Mouse (Mus musculus): ENCODE results near the gene Arid1a. TPM values are rescaled to one million over a fixed set of nuclear protein-coding genes. Genes with fewer than 3 reads are reported as not detected.
"Not testable (repeated sequence)": the region's sequence is repeated elsewhere in the genome, so short reads cannot be mapped to it uniquely, and the experiment has no call there.

The Arid1a gene
- total RNA-seq, 2 experiments from 2014 or later, result 51.8 to 54.7 TPM

- peak; percentile 82 to 88 for DNase-seq
Observed at GRCm38 (mm10) chr4:133675594-133676016, 81.0 kb downstream of the Arid1a start.

GRCm38 (mm10) chr4:133674331-133674695, 82.3 kb downstream of the Arid1a start:
- DNase-seq, result no peak

DNA sequence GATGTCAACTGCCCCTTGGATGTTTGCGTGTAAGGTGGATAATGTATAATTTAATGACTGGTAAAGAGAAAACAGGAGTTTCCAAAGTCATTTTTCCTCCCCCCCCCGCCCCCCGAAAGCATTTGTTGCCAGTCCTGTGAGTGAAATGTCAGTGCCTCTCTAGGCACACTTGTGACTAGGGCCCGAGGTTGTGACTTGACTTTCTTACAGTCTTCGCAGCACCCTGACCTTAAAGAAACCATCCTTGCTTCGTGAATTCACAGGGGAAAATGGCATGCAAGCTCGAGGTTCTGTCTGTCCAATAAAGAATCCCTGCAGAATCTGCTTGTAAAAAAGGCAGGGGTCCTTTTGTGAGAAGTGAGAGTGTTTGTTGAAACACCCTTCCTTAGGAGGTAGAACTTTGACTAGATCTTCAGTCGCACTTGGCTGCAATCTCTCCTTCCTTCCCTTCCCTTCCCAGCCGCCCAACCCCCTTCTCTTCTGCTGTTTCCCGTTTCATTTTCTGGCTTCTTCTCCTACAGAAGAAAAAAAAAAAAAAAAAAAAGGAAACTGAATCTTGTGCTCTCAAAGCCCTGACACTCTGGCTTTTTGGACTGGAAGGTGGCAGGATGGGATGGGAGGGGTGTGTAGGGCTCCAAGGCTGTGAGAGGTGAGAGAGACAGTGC, 82.8 kb downstream of the Arid1a start:
- DNase-seq, result peak; percentile 56 to 78

- peak in 1 of 2 experiments; percentile 51 for DNase-seq
Observed at GRCm38 (mm10) chr4:133672845-133673647, 83.5 kb downstream of the Arid1a start.

DNA sequence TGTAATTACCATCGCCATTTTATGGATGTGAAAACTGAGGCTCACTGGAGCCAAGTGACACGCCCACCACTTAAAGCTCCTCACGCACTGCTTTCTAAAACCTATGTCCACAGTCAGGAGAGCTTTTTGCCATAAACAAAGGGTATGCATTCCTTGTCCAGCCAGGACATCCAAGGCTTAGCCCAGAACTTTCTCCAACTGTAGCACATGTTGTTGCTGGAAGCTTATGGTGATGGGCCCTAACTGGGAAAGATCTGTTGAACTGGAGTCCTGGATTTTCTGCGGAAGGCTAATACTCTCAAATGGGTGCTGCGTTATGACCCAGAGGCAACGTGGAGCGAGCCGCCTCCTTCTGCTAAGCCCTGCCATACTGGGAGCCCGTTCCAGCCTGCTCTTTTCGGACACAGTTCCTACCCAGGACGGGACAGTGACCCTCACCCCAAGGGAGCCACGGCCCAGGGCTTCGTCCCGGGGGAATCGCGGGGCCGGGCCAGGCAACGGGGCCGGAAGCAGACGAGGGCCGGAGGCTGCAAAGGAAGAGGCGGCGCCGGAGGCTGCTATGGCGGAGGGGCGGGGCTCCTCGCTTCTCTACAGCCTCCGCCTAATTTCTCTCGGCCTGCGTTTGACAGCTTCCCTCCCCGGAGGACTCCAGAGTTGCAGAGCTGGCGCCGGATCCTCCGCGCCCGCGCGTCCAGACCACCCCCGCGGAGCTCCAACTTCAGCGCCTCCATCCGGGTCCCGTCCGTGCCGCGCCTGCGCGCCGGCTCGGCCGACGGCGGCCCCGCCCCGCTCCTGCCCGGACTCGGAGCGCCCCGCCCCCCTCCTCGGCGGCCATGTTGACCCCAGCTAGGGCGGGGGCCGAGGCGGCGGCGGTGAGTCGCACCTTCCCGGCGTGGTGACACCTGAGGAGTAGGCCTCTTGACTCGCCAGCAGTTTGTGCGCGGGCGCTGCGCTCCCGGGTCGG, 84.4 kb downstream of the Arid1a start, which contains the start of gene Pigv:
Gene Pigv, minus strand, starts transcription at position 767 of the 964 bp plus-strand sequence.
- DNase-seq, result peak; percentile 93 to 98

DNA sequence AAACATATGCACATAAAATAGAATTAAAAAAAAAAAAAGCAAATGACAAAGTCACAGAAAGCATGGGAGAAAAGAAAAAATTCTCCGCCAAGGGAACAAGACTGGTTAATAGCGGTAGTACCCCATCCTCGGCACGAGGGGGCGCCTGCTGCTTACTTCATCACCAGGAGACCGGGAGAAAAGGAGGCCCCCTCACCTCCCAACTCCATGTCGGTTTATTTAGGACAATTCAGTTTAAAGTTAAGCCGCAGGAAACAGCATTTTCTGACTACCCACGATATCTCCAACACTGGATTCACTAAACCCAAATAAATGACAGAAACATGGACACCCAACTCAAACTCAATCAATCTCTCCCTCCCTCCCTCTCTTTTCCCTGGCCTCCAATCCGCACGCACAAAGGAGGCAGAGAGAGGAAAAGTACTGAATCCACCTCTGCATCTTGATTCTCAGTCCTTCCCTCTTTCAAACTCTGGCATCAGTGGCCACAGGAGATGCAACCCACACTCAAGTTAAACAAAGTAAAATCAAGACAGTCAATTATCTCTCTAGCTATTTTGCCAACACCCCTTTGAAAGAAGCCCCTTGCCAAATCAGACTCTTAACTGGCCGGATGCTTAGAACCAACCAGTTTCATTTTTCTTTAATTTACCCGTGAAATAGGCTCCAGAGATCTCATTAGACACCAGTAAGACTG, 85.2 kb downstream of the Arid1a start:
- DNase-seq, result peak; percentile 83 to 89

DNA sequence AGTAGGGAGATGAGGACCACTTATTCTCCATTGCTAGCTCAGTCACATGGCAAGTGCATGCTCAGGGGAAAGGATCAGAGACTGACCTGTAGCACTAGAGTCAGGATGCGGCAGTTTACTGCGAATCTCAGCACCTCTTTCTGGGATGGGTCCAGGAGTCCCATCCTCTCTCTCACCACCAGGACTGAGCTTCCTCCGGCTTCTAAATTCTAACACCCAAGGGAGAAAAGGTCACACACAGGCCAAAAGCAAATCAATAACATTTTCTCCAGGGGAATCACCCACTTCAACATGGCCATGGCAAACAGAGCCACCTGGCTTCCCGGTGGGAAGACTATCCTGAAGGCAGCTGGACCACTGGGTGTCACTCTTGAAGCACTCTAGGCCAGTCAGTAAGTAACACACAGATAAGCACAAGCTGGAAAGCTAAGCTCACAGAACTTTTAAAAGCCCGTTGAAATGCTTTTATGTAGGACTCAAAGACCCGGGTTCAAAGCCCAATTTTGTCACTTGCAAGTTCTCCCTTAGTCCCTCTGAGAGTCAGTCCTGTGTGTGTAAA, 86.8 kb downstream of the Arid1a start:
- no peak for DNase-seq

DNA sequence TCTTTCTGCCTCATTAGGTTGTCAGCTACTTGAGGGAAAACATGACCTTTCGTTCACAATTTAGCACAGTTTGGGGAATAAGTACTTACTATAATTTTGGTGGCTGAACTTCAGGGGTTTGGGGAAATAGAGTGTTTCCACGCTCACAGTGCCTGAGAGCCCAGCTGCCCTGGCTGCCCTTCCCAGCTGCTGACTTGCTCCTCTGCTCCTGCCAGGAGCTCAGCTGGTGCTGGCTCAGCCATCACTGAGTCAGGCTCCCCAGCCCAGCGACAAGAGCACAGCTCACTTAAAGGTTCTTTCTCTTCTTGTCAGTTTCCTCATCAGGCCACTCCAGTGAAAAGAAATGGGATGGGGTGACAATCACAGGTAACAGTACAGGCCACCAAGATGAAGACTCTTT, 88.0 kb downstream of the Arid1a start:
- DNase-seq, result peak in 1 of 2 experiments; percentile 37

DNA sequence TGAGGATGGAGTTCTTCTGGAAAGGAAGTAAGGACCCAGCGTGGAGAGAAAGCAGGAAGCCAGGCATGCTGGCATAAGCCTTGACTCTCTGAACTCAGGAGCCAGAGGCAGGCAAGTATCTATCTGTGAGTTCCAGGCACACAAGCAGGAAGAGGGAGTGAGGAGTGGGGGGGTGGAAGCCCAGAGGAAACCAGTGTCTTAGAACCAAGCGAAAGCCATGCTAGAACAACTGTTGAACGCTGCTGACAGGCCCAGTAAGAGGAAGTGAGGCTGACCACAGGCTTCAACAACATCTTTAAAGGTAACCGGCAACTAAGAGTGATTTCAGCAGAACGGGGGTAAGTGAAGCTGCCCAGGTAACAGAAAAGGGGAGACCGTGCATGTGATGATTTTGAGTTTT, 90.4 kb downstream of the Arid1a start:
- DNase-seq, result no peak

- DNase-seq, result no peak
Observed at GRCm38 (mm10) chr4:133665118-133665517, 91.5 kb downstream of the Arid1a start.

DNA sequence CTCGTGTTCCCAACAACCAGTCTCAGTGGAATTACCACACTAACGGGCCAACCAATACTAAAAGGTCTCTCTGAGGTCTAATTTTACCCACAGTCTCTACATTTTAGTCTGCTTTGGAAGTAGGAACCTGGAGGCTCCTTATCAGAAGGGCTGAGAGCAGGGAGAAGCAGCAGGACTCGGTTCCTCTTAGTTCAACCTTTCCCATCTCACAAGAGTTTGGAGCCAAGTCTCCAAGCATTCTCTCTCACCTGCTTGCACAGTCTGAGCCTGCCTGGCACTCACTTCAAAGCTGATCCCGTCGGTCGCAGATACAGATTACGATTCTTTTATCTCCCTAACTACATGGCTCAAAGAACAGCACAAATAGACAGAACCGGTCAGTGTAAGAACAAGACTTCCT, 93.6 kb downstream of the Arid1a start:
- peak in 1 of 2 experiments; percentile 44 for DNase-seq

GRCm38 (mm10) chr4:133662421-133662820, 94.1 kb downstream of the Arid1a start:
- no peak for DNase-seq

DNA sequence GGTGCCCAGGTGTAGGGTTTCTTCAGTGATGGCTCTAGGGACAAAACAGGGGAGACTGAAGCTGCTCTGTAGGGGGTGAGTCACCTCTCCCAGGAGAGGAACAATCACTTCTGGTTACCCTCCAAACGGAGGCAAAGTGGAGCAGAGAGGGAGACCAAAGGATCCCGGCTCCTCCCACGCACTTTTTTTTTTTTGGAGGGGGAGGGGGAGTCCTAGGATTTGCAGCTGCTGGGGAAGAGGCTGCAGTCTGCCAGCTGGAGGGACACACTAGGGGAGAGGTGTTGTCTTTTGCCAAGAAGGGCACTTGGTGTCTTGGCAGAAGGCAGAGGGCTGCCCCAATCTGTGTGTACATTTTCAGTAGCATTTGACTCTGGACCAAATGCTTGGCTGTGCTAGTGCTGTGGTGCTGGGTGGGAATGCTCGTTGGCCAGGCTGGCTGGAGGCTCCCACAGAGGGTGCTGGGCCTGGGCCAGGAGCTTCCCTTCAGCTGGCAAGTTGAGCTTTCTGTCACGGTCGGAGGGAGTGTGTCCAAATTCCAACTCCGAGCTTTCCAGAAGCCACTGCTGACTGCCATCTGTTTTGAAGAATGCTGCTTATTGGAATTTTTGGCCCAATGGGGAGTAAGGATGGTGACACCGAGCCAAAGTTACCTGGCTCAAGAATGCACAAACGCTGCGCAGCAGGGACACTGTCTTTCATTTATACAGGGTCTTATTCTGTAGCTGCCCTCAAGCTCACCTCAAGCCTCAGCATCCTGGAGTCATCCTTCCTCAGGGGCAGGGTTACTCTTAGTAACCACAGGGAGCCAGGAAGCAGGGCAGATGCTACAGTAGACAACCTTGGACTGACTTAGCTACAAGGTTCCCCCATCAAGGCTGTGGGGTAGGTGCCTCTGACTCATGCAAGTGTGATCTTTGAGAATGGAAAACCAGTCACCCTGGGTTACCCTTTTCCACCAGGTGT, 96.1 kb downstream of the Arid1a start:
- peak; percentile 80 to 87 for DNase-seq

DNA sequence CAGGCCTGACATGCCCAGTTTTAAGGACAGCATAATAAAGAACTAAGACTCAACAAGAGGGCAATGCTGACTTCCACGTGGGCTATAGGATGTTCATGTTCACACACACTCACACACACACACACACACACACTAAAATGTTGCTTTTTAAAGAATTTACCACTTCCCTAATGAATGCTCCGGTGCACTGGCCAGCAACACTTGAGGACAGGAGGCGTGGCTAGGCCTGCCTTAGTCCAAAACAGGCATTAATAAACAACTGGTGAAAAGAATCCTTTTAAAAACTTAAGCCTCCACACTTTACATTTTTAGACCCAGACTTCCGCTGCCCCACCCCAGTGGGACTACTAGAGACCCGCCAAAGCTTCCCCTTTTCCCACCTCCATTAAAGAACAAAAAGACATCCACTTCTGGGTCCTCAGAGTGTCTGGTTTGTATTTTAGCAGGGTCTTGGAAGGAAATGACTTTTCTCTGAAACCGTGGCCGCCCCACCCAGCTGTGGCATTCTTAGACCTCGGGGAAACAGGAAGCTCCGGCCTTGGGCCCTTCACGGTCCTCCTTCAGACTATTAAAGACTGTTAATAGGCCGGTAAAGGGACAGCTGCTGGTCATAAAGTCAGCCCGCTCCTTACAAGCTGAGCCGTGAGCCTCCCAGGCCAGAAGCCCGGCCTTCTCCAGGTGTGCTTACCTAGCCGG, 96.9 kb downstream of the Arid1a start:
- peak; percentile 48 to 71 for DNase-seq

GRCm38 (mm10) chr4:133658729-133659128, 97.8 kb downstream of the Arid1a start:
- no peak for DNase-seq

- no peak for DNase-seq
Observed at GRCm38 (mm10) chr4:133657829-133658458, 98.6 kb downstream of the Arid1a start.

DNA sequence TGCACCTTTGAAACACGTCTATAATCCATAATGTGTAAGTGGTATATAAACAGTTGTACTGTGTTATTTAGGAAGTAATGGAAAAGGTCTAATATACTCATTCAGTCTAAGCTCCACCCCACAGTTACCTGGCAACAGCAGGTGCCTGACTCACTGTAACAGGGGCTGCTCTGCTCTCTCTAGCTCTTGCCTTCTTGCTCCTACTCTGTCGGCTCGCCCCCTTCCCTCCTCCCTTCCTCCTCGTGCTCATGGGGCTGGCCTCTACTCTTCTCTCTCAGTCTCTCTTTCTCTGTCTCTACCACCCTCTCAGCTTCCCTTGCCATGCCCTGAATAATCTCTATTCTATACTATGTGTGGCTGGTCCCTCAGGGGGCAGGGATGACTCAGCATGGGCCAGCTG, 99.6 kb downstream of the Arid1a start:
- no peak for DNase-seq

- no peak for DNase-seq
Observed at GRCm38 (mm10) chr4:133656294-133656693, 100.3 kb downstream of the Arid1a start.

GRCm38 (mm10) chr4:133654070-133654469, 102.5 kb downstream of the Arid1a start:
- DNase-seq, result not testable (repeated sequence)

Measured in adrenal gland, postnatal 36 days (tissue).